Mouse (Mus musculus) kidney, postnatal 4 days (tissue): ENCODE data around the gene Gpr89.

Experiments used
- DNase-seq, 2 experiments: peaks; one replicate each; pipeline ENCODE4 v3.0.0; 2021; ENCODE audit warnings: mixed read lengths in 2 of 2

Gpr89 gene

DNA sequence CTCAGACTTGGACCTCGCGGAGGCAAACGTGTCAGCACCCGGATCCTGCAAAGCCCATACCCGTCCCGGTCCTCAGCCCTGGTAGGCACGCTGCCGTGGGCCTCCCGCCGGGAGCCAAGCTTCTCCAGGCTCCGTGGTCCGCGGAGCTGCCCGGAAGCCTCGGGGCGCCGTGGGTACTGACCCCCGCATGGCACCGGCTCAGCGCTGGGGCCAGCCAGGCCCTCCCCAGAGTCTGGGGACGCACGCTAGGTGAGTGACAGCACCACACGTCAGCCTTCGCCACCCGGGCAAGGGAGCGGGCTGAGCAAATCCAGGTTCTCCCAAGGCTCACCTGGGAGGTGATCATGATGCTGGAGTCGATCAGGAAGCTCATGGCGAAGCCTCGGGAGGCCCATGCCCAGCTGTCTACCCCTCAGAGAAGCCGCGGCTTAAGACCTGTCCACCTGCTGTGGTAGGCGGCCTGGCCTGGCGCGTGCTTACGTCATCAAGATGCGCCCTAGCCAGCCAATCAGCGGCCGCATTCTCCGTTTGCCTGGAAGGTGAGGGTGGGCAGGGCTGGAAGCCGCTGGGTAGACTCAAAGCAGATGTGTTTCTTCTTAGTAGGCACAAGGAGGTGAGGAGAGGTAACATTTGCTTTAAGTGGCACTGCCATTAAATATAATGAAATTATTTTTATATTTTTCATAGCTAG lies at the start of gene Gpr89:
Gpr89 (minus strand) TSS at position 496 of the 691 bp plus-strand sequence.
- peak; percentile 97 for DNase-seq

DNA sequence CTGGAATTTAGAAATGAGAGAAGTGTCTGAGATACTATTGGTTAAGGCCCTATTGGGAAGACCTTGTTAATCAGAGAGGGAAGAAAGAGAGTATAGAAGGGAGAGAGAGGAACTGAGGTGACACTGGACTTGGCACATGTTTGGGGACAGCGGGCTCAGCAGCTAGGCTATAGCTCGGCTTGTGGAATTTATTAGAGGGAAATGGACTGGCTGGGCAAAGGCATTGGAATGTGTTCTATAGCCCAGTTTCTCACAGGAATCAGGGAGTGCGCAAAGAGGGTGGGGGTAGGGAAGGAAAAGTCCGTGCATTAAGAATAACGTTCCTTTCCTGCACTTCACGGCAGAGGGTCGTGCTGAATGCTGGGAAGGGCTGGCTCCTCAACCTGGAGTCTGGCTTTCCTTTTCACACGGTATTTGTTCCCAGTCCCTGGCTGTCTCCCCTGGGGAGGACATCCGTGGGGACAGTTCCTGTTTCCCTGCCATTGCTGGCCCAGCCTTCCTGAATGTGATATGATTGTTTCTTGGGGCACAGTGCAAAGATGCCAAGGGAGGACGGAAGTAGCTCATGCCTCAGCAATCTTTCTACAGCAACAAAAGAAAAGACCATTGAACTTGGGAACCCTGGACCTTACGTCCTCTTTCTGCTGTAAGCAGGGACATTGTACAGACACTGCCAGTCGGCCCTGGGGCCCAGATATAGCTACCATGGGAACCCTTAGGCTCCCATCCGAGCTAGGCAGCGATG lies 48.5 kb upstream of the Gpr89 start:
- peak in 1 of 2 experiments; percentile 19 for DNase-seq

DNA sequence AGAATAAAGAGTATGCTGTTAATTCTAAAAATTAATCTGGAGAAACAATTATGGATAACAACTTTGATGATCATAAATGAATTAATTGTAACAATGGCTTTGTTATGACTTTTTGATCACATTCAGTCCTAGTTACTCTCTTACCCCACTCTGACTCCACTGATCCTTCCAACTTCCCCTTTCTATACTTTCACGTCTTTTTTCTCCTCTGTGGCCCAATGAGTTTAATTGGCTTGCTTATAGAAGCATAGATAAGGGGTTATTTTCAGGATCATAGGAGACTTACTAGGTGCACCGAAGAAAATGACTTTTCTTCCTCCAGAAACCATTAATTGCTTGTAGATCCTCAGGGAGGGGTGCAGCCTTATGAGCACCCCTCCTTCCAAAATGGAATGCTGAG lies 37.6 kb upstream of the Gpr89 start:
- no peak for DNase-seq

DNA sequence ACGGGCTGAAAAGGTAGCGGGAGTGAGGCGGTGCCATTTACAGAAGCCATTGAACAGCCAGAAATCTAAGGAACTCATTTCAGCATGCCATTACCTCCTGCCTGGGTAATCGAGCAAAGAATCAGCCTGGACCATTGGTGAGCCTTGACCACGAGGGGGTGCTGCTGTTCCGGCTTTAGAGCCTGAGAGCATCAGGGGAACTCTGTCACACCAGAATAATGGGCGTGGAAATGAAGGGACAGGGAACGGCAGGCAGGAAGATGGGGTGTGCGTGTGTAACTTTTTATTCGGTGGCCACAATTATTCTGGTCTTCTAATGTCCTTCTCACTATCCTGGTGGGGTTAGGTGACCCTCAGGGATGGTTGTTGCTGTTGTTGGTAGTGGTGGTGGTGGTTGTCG lies 33.6 kb upstream of the Gpr89 start:
- DNase-seq: peak; percentile 94

DNA sequence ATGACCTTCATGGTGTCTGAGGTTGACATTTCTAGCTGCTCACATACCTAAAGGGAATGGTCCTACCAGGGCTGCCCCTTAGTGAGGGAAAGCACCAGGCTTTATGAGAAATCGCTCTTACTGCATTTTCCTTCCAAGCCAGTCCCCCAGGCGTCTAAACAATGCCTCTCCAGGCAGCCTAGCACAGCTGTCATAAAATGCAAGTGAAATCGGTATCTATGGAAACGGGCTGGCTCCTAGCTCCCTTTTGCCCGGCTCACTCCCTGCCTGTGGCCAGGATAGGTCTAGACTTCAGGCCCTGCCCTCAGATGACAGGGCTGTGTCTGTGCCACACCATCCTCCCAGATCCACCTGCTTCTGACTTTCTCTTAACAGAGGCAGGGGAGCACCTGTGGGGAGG lies 32.5 kb upstream of the Gpr89 start:
- peak in 1 of 2 experiments; percentile 5 for DNase-seq

DNA sequence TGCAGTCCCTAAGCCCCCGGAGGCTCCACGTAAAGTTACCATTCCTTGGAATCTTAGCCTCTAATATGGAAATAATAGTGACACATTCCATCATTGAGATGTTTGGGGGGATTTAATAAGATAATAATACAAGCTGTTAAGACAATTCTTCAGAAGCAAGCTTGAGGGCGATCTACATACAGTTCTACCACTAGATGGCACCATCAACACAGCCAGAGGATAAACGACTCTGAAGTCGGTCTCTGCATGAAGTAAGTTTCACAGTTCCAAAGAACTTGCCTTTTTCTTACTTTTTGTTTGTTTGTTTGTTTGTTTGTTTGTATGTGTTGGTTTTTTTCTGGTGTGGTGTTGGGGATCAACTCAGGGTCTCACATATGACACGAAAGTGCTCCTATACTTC lies 31.1 kb upstream of the Gpr89 start:
- peak; percentile 17 to 25 for DNase-seq

DNA sequence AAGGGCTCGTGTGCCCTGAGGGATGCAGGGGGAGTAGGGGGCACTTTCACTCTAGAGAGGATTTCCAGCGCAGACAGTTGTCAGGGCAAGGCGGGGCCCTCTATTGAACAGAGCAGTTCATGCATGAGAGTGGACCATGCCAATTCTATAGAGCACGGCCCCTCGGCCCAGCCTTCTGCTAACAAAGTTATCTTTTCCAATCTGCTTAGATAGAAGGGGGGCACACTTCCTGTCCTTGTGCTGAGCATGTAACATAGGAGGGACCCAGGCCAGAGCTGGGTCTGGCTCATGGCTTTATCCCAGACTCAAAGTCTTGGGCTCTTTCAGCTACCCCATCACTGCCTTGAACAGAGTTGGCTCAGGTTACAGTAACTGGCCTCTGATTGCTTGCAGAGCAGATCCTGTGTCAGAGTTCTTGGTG lies 26.1 kb upstream of the Gpr89 start:
- no peak for DNase-seq

DNA sequence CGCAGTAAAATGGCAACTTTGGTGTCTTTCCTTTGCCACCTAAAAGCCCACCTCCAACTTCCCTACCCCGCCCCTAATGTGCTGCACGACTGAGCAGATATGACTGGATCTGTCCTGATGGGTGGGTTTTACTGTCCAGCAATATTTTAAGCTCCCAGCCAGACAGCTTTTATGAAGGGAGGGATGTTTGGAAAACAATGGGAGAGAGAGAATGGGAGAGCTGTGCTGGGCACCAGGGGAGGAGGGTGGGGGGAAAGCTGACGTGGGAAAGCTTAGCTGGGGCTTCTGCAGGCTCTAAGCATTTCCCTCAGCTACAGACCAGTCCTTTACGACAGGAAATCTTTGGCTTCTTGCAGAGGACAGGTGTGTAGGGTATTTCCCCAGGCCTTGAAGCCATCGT lies 20.8 kb upstream of the Gpr89 start, which contains the start of gene Gja8:
Gja8 (minus strand) TSS at position 101 of the 400 bp plus-strand sequence.
- no peak for DNase-seq

DNA sequence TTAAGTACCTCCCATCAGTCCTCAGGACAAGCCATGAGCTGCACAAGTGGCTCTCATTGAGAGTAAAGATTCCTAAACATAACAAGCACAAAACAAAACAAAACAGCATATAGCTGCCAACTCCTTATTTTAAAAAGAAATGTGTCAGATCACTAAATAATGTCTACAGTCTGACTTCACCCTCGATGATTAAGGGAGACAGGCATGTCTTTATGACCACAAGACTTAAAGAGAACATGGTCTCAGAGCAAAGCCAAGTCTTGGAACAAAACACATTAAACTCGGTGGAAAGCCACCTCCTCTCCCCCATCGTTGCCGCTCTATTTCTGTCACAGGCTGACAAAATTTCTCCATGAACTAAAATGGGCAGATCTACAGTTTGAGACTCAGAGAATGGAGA lies 19.5 kb upstream of the Gpr89 start:
- DNase-seq: no peak

DNA sequence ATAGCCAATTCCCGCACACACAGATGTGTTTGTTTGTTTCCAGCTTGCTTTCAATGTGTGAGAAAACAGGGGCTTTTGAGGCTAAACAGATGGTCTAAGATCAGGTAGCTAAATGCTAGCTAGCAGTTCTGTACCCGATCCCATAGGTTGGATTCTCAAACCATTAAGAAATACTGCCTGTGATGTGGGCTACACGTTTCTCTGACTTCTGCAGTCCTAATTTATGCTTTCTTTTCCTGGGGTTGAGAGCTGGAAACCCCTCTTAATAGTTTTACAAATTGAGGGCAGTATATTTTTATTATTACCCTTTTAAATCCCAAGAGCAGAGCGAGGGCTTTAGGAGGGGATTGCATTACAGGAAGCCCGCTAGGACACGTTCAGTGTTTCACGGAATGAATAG lies 15.8 kb upstream of the Gpr89 start:
- DNase-seq: no peak

DNA sequence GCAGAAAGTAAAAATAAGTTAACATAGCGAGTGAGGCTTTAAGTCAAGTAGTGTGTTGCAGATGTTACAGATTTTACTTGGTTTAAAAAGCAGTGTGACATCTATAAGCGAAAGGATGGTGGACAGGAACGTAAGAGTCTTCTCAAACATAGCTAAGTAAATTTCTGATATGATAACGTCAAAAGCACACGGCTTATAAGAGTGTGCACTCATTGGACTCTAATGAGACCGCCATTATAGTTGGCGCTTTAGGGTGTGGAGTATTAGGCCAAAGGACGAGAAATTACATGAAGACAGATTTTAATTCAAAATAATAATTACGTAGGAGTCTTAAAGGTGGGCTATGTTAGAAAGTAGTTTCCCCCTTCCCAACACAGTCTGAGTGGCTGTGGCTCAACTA lies 446 bp upstream of the Gpr89 start:
- no peak for DNase-seq

DNA sequence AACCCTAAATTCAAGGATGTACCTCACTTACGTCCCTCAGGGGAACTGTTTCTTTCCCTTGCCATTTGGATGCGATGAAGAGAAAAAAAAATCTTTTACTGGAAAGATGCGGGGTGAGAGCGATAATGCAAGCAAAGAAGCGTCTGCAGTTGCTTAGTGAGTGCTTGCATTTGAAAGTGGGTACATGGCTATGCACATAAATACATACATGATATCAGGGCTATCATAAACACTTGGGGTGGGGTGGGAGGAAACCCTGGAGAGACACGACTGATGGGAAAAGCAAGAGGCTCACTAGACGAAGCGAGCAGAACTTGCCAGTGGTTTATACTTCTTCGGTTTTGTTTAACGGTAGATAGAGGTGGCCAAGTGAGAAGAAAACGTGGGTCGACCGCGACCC lies 753 bp downstream of the Gpr89 start, which contains the start of gene Gja5:
Gja5 (plus strand) TSS at position 301 of the 400 bp plus-strand sequence.
- DNase-seq: no peak

DNA sequence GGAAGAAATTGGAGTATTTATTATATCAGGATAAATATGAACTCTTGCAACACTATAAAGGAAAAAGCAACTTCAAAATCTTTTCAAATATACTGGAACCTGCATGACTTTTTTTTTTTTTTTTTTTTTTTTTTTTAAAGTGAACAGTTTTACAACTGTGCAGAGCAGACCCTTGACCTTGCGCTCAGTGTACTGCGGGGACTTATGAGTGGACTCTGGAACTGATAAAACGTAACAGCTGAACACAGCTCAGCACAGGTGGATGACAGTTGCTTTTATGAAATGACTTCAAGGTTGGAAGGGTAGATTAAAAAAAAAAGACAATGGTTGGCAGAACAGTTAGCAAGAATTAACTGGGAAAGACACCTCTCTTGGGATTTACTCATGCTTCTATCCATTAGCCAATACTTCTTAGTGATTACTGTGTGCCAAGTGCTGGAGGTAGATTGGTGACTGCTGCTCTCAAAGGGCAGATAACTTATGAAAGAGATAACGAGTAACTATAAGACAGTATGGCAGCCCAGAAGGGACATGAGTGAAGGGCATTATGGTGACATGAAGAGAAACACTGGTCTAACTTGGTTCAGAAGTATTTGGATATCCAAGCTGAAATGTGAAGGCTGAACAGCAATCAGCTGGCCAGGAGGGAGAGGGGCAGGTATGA lies 2.7 kb downstream of the Gpr89 start:
- DNase-seq: no peak

DNA sequence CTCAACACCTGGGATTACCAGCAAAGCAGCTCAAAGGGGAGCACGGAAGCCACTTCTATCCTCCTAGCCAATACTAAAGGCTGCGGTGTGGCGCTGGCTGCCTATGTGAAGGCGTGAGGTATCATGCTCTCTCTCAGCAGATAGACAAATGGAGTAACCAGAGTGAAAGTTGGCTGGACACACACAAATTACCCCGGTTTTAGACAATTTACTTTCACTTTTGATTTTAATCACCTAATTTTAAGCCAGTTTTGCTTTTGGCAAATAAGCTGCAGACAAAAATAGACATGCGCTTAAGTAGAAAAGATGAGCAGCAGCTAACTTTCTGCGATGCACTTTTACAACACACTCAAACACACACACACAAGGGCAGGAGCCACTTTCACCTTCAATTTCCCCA lies 21.5 kb downstream of the Gpr89 start:
- no peak for DNase-seq

DNA sequence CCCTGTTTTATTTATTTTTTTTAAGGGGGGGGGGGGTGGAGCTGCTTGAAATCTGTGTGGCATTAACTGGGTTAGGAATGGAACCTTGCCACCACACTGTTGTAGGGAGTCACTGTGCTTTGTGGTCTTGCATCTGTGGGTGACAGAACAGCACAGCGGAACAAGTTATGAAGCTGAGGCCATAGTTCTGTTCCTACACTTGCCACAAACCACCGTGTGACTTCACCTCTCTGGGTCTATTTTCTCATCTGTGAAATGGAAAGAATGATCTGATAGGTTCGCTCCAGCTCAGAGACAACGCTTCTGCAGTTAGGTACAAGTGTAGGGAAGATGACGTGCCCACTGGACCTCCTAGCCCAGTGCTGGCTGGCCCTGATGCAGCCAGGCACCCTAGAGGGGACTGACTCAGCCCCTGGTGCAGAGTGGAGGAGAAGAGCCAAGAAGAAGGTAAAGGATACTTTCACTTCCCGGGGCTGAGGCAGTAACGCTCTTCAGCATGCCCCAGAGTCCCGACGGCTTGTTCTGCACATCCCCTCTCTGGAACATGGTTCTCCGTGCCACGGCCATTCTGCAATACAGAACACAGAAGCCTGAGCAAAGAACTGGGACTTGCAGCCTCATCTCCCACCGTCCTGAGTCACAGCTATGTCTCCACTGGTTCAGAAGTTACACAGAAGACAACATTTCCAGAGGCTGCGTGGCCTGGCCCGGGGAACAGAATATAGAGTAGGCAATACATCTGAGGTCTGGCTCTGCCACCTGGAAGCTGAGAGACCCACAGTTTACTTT lies 22.9 kb downstream of the Gpr89 start:
- no peak for DNase-seq

DNA sequence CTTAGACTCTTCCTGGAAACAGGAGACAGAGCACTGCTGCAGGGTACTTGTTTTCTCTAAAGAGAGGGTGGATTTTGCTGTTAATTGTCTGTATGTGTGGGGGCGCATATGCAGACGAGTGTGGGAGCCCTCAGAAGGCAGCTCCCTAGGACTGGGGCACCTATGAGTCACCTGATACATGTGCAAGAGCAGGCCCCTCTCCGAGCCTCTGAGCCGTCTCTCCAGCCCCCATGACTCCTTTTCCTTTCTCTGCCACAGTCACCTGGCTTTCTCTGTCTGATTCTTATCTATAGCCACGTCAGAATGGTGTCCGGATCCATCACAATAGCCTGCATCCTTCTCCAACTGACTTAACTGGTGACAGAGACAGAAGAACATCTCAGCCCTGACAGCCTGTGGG lies 23.6 kb downstream of the Gpr89 start:
- DNase-seq: no peak

DNA sequence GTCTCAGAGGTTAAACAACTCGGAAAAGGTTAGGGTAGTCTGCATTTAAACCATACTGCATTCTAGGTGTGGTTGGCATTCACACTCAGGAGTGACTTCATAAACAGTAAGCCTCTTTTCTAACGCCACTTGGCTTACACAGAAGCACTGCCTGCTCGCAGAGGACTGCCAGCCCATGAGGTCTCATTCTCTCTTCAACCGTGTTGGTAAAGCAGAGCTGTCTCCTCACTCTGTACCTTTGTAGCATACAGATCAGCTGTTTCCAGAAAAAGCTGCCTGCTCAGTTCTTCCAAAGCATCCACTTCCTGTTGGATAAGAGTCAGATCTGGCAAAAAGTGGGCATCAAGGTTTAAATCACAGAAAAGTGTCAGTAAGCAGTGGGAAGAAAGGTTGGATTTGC lies 24.8 kb downstream of the Gpr89 start:
- DNase-seq: no peak

DNA sequence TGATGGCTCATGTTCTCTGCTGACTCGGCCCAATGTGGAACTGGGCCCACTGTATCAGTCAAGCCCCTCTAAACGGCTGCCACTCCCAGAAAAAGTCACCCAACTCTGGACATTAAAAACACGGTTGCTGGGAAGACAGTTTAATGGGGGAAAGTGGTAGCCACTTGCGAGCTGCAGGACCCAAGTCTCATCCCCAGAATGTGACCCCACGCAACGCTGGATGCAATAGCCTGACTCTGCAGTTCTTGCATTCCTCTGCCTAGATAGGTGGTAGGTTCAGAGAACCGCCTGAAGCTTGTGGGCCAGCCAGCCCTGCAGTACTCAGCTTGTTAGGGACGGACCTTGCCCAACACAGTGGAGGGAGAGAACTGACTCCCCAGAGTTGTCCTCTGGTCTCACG lies 25.6 kb downstream of the Gpr89 start:
- DNase-seq: no peak

DNA sequence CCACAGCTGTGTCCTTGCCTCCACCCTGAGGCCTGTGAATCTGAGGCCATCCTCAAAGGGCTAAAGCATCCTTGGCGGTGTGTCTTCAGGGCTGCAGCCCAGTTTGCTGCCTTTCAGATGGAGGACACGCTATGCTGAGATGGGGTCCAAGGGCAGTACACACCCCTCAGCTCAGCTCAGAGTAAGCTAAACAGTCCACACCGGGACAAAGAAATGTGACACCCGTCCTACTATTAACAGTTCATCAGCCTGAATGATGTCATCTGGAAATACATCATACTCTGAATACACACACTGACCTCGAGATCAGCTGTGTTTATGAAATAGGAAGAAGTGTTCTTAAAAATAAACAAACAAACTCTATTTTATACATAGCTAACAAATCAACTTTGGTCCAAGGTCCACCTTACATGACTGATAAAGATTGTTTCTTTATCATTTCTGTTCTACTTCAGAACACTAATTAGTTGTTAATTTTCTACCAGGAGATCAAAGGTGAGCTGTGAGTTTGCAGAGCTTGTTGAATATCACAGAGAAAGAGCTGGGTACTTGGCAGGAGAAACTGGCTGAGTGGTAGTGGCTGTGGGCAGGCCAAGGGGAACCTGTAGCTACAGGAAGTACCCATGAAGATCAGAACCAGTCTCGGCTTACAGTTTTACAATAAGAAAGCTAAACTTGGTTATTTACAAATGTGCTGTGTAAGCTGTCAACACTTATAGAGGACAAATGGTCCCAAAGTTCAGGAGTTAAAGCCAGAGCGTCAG lies 30.2 kb downstream of the Gpr89 start:
- DNase-seq: no peak

DNA sequence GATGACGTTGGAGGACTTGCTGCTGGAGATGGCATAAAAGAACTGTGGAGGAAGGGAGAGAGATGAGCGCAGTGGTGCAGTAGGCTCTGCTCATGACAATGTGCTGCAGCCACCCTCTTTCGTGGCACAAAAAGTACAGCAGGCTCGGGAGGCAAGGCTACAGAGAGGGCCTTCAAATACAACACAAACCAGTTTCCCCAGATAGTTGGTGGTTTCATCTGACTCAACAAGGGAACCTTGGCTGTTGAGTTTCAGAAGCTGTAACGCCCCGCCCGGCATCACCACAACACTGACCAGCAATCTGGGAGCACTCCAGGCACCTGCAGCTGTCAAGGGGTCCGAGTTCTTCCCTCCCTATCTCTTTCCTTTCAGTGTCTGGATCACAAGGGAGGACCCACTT lies 32.6 kb downstream of the Gpr89 start:
- DNase-seq: no peak

DNA sequence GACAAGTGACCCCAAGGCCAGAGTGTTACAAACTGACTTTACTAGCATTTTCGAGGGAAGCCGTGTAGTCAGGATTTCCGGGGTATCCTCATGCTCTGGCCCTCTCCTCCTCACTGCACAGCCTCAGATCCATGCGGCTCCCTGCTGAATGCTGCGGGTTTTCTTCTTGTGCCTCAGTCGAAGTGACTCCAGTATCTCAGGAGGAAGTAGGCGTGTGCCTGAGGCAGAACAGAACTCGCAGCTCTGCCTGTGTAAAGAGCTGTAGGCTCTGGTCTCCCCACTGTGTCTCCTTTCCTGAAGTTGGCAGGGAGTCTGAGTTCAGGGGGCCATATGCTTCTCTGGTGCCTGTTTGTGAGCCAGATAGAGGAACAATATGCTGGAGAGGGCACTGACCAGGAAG lies 34.1 kb downstream of the Gpr89 start:
- no peak for DNase-seq

DNA sequence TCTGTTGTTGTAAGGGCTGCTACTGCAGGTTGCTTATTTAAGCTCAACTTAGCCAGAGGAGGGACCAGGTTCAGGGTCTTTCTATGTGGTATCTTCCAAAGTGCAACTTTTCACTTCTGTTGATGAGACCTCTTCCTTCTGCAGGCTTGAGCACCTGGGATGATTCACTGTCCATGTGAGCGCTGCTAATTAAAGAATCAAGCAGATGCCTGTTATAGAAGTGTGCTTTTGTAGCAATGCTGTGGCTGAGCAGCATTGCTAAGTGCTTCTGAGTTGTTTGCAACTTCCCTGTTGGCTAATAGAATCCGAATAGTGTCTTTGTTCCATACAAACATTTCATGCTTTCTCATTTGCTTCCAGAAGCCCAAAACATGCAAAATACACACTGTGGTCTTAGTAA lies 34.9 kb downstream of the Gpr89 start:
- DNase-seq: no peak
